Mouse (Mus musculus) midbrain, embryonic 16.5 days (tissue): Measurements from ENCODE around the gene Best1. TPM values are rescaled to one million over a fixed set of nuclear protein-coding genes. Genes with fewer than 3 reads are reported as not detected.

ENCODE experiments used
- ATAC-seq: fragments of 200-750 bp; cut with Nextera tagmentation; 2 replicates; pipeline ENCODE4 v1.8.0; 2017; ENCODE audit warnings: moderate TSS enrichment
- H3K27ac ChIP-seq: fragments of 300-500 bp; sonication (generic); 2 replicates; pipeline ENCODE4 v1.5.1; 2014; ENCODE audit warnings: mild to moderate bottlenecking, low read length, mixed read lengths
- H3K27me3 ChIP-seq: fragments of 300-500 bp; sonication (generic); 2 replicates; pipeline ENCODE4 v1.6.1; 2014; ENCODE audit warnings: low read depth, low read length, mixed read lengths; ENCODE audit not compliant: control insufficient read depth, insufficient read depth
- H3K36me3 ChIP-seq: fragments of 300-500 bp; sonication (generic); 2 replicates; pipeline ENCODE4 v1.6.1; 2014; ENCODE audit warnings: mild to moderate bottlenecking, low read length, moderate library complexity, mixed read lengths; ENCODE audit not compliant: control insufficient read depth, insufficient read depth
- H3K4me1 ChIP-seq: fragments of 300-500 bp; sonication (generic); 2 replicates; pipeline ENCODE4 v1.6.1; 2014; ENCODE audit warnings: mild to moderate bottlenecking, low read length, mixed read lengths; ENCODE audit not compliant: control insufficient read depth, insufficient read depth
- H3K4me2 ChIP-seq: fragments of 300-500 bp; sonication (generic); 2 replicates; pipeline ENCODE4 v1.6.1; 2014; ENCODE audit warnings: mild to moderate bottlenecking, low read length, mixed read lengths
- H3K4me3 ChIP-seq: fragments of 300-500 bp; sonication (generic); 2 replicates; pipeline ENCODE4 v1.5.1; 2014; ENCODE audit warnings: low read depth, mild to moderate bottlenecking, low read length, moderate library complexity, mixed read lengths
- H3K9ac ChIP-seq: fragments of 300-500 bp; sonication (generic); 2 replicates; pipeline ENCODE4 v1.6.1; 2014; ENCODE audit warnings: low read depth, low read length, mixed read lengths
- H3K9me3 ChIP-seq: fragments of 300-500 bp; sonication (generic); replicated peaks from 2 replicates; pipeline ENCODE4 v1.6.1; 2014; ENCODE audit warnings: mild to moderate bottlenecking, low read length, mixed read lengths; ENCODE audit not compliant: control insufficient read depth, poor library complexity, severe bottlenecking
- WGBS: fragments of 180-500 bp; shearing (Covaris S2); extraction: QIAGEN DNeasy Blood & Tissue Kit; methylation state at CpG from one replicate; pipeline ENCODE4 v1.1.7; 2014; 5-methylcytosine and 5-hydroxymethylcytosine counted together
- polyA plus RNA-seq: library from polyadenylated mRNA; unstranded; fragments of >200 nt; fragmentation: Nextera tagmentation; extraction: Ambion mirVana; gene quantifications from 2 replicates; pipeline ENCODE4 v1.2.1, GENCODE M21; 2015

The Best1 gene
- 2.9 TPM in 2 replicates for polyA plus RNA-seq

DNA sequence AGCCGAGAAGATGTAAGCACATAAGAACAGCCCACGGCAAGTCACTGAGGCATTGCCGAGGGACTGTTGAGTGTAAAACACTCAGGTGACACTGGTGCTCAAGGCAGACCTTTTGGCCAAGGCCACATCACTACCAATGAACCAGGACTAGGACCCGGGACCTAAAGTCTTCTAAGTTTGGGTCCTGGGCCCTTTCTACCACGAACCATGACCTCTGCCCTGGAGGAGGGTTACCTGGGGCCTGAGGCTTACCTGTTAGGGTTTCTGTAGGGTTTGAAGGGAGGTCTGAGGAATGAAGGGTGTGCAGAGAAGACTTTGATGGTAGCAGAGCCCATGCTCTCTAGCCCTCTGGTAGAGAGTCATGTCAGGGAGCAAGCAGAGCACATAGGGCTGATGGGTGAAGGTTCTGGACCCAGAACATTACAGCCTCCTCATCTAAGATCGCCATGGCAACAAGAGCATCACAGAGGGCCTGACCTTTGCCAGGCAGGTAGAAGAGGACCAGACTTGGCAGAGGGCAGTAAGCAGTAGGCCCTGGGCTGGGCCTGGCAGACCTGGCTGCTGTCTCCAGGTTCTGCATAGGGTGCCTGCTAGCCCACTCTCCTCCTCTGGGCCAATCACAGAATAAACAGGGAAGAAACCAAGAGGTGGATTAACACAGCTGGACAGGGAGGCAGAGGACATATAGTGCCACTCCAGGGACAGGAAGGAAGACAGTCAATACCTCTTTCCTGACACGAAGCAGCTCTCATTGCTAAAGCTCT, at the start of gene Best1, which contains the start of gene Rab3il1:
Best1 (minus strand) TSS at position 428 of the 764 bp plus-strand sequence.
Rab3il1 (plus strand) TSS at position 464 of the 764 bp plus-strand sequence.
- H3K27ac ChIP-seq = no peak within 1 kb of the TSS
- no peaks in the 10 kb centered on the region for H3K4me1 ChIP-seq
- no peak within 1 kb of the TSS for H3K4me3 ChIP-seq
- no peak within 1 kb of the TSS for H3K9ac ChIP-seq
- no peaks in the 10 kb centered on the region for H3K36me3 ChIP-seq
- no peak for ATAC-seq
- H3K27me3 ChIP-seq = no peaks in the 10 kb centered on the region
- H3K4me2 ChIP-seq = no peak within 1 kb of the TSS
- H3K9me3 ChIP-seq = no peaks in the 10 kb centered on the region
- 78% methylated on average over 7 of the region's 7 CpGs for WGBS

DNA sequence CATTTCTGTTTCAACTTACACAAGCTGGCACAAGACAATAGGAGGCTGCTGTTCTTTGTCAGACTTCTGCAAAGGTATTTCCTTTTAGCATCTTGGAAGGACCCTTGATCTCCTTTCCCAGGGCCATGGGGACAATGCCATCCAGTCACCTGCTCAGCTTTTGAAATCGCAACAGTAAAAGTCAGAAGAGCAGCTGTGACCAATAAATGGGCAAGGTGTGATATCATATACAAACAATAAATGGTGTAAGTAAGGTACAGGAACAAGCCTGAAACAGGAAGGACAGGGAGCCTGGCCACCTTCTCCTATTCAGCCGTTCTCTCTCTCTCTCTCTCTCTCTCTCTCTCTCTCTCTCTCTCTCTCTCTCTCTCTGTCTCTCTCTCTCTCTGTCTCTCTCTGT, 49.0 kb upstream of the Best1 start:
- Histone ChIP-seq H3K27ac (no peak overlapping the region), H3K27me3 (no peaks in the 10 kb centered on the region), H3K9ac (no peak overlapping the region), H3K4me1 (no peaks in the 10 kb centered on the region), H3K4me3 (no peak overlapping the region), H3K9me3 (no peaks in the 10 kb centered on the region), H3K4me2 (no peak overlapping the region), H3K36me3 (peaks cover 12% of the 10 kb centered on the region; the same call in 1 of the 2 replicates)
- WGBS = 92% methylated on average over 1 of the region's 2 CpGs
- ATAC-seq = no peak

DNA sequence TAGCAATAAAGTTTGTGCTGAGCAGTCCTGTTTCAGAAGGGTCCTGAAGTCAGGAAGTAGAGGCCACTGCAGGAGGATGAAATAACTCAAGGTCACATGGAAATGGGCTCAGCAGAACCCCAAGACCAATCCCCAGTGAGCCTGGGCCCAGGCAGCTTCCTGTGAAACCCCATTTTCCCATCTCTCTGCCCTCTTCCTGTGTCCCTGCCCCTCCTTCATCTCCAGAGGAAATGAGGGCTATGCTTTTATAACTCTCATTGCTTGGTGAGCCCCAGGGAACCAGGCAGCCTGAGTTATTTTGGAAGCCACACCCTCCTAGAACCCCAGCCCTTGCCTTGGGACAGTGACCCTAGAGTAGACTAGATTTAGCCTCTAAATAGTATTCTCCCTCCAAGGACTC, 48.1 kb upstream of the Best1 start:
- Histone ChIP-seq H3K9ac (no peak overlapping the region), H3K4me3 (no peak overlapping the region), H3K27me3 (no peaks in the 10 kb centered on the region), H3K4me2 (no peak overlapping the region), H3K4me1 (no peaks in the 10 kb centered on the region), H3K27ac (no peak overlapping the region), H3K9me3 (no peaks in the 10 kb centered on the region), H3K36me3 (peaks cover 6% of the 10 kb centered on the region; the same call in 1 of the 2 replicates)
- ATAC-seq = no peak

DNA sequence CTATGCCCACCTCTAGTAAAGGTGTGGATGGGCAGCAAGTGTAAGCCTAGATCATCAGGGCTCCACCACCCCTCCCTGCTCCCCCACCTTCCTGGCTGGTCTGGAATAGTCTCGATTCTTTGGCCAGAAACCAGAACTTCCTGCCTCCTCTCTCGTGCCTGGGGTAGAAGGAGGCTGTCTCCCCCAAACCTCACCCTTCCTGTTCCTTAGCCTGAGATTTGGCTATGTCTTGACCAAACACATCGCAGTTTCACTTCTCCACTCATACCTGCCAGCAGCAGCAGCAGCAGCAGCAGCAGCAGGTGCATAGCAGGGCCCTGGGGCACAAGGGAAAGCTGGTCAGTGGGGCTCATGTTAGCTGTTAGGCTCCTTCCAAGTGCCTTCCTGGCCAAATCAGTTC, 45.5 kb upstream of the Best1 start:
- Histone ChIP-seq H3K36me3 (no peaks in the 10 kb centered on the region), H3K9me3 (no peaks in the 10 kb centered on the region), H3K27ac (no peak overlapping the region), H3K4me3 (no peak overlapping the region), H3K4me1 (peaks cover 11% of the 10 kb centered on the region), H3K9ac (no peak overlapping the region), H3K27me3 (no peaks in the 10 kb centered on the region), H3K4me2 (no peak overlapping the region)
- ATAC-seq = no peak
- WGBS = 56% methylated on average over 3 of the region's 3 CpGs

DNA sequence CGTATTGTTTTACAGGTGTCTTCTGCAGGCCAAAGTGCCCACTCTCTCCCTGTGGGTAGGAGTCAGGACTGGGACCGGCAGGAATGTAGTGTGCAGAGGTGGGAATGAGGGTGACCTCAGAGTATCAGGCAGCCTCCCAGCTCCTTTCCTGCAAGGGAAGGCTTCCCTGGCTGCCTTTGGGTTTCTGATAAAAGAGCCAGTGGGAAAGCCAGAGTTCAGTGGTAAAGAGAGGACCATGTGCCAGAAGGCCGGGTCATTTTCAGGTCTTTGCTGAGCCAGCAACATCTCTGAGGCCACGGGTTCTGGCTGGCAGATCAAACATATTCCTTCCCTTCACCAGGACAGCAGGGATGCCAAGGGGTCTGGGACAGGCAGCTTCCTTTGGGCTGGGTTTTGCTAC, 44.9 kb upstream of the Best1 start:
- Histone ChIP-seq H3K27me3 (no peaks in the 10 kb centered on the region), H3K9me3 (no peaks in the 10 kb centered on the region), H3K4me1 (peaks cover 11% of the 10 kb centered on the region), H3K36me3 (no peaks in the 10 kb centered on the region), H3K9ac (no peak overlapping the region), H3K27ac (no peak overlapping the region), H3K4me3 (no peak overlapping the region), H3K4me2 (no peak overlapping the region)
- WGBS = 77% methylated on average over 4 of the region's 4 CpGs
- ATAC-seq = no peak

DNA sequence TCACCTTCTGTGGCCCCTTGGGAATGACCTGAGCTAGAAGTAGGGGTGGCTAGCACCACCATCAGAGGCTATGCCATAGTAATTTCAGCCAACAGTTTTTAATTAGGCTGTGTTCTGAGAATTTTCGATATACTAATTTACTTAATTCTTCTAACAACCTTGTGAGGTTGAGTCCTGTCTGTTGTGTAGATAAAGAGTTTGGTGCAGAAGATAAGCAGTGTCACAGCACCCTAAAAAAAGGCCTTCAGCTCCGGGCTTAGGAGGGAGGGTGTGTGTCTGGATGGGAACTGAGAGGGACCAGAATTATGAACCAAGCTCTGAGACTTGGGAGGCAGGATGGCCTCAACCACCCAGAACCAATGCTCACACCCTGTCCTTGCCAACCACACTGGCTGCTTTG, 44.3 kb upstream of the Best1 start:
- no peak for ATAC-seq
- no peaks in the 10 kb centered on the region for H3K36me3 ChIP-seq
- no peaks in the 10 kb centered on the region for H3K27me3 ChIP-seq
- no peak overlapping the region for H3K4me2 ChIP-seq
- peaks cover 15% of the 10 kb centered on the region for H3K4me1 ChIP-seq
- 81% methylated on average over 2 of the region's 2 CpGs for WGBS
- no peak overlapping the region for H3K4me3 ChIP-seq
- H3K9ac ChIP-seq = no peak overlapping the region
- no peak overlapping the region for H3K27ac ChIP-seq
- H3K9me3 ChIP-seq = no peaks in the 10 kb centered on the region

DNA sequence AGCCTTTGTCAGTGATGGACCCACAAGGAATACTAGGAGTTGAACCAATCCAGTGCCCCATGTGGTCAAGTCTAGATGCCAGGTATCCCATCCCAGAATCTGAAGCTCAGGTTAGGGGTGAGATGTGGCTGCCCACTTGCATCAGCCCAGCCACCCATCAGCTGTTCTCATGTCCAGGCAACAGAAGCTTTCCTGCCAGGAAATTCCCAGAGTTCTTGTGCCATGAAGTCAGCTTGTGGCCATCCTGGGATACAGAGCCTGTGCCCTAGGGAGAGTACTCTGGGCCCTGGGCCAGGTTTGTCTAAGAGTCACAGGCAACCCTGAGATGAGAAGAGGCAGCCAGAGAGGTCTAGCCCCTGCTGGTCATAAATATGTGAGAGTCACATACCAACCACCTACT, 42.2 kb upstream of the Best1 start:
- peaks cover 16% of the 10 kb centered on the region for H3K4me1 ChIP-seq
- H3K36me3 ChIP-seq = no peaks in the 10 kb centered on the region
- no peak for ATAC-seq
- no peaks in the 10 kb centered on the region for H3K27me3 ChIP-seq
- no peak overlapping the region for H3K27ac ChIP-seq
- no peak overlapping the region for H3K4me3 ChIP-seq
- H3K9ac ChIP-seq = no peak overlapping the region
- H3K9me3 ChIP-seq = no peaks in the 10 kb centered on the region
- peak overlapping the region; percentile 75; the same call in 1 of the 2 replicates for H3K4me2 ChIP-seq

DNA sequence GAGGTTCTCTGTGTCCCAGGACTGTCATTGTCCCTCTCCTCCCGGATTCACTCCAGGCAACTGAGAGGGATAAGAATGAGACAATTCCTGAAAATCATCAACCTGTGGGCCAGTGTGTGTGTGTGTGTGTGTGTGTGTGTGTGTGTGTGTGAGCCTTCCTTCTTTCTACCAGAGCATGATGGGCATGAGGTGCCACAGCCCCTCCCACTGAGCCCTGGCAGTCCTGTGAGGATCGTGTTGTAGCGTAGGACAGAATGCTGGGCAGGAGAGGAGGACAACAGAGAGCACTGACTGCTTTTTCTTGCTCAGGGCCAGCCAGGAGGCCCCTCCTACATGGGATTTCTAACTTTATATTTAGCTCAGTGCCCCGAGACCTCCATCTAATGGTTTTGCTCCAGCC, 41.4 kb upstream of the Best1 start:
- Histone ChIP-seq H3K9me3 (no peaks in the 10 kb centered on the region), H3K36me3 (no peaks in the 10 kb centered on the region), H3K9ac (no peak overlapping the region), H3K4me3 (peak overlapping the region; percentile 73), H3K27ac (no peak overlapping the region), H3K27me3 (no peaks in the 10 kb centered on the region), H3K4me2 (peak overlapping the region; percentile 75), H3K4me1 (peaks cover 16% of the 10 kb centered on the region)
- WGBS = 81% methylated on average over 4 of the region's 4 CpGs
- no peak for ATAC-seq

DNA sequence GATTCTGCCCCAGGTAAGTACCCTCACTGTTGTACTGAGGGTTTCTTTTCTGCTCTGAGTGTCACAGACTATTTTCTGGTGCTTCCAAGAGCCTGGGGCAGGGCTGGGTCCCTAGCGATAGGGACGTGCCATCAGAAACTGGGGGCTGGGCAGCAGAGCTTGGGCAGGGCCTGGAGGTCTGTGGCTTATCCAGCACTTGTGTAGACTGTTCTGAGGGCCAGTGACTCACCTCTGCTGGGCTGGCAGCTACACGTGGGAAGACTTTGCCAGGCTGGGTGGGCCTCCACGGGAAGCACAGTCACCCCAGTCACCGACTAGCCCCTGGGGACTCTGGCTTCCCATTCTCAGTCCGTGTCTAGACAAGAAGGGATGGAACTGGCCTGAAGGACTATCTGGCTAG, 40.8 kb upstream of the Best1 start:
- 52% methylated on average over 6 of the region's 6 CpGs for WGBS
- peak; percentile 46 for ATAC-seq
- H3K27ac ChIP-seq = peak overlapping the region; percentile 65; the same call in 1 of the 2 replicates
- H3K4me2 ChIP-seq = peak overlapping the region; percentile 75
- peaks cover 16% of the 10 kb centered on the region for H3K4me1 ChIP-seq
- H3K36me3 ChIP-seq = no peaks in the 10 kb centered on the region
- peak overlapping the region; percentile 73 for H3K4me3 ChIP-seq
- H3K27me3 ChIP-seq = no peaks in the 10 kb centered on the region
- no peaks in the 10 kb centered on the region for H3K9me3 ChIP-seq
- H3K9ac ChIP-seq = peak overlapping the region; percentile 90
